Mouse (Mus musculus) intestine, embryonic 14.5 days (tissue): ENCODE measurements around the gene Mrpl41. TPM values are rescaled to one million over a fixed set of nuclear protein-coding genes. Genes with fewer than 3 reads are reported as not detected.
"Not testable (repeated sequence)": the region's sequence is repeated elsewhere in the genome, so short reads cannot be mapped to it uniquely, and the experiment has no call there.

Source experiments
- ATAC-seq: fragments of 200-750 bp; cut with Nextera tagmentation; replicated peaks from 2 replicates; pipeline ENCODE4 v1.8.0; 2017; ENCODE audit warnings: low read depth, moderate number of reproducible peaks, moderate TSS enrichment, moderate library complexity; ENCODE audit not compliant: low FRiP score, low TSS enrichment
- DNase-seq: peaks from one replicate; pipeline ENCODE4 v3.0.0-alpha.2; 2018; ENCODE audit warnings: low spot score
- H3K27ac ChIP-seq: fragments of 300-500 bp; sonication (generic); 2 replicates; pipeline ENCODE4 v1.5.1; 2014; ENCODE audit warnings: low read depth, mild to moderate bottlenecking, control low read depth
- H3K27me3 ChIP-seq: fragments of 300-500 bp; sonication (generic); replicated peaks from 2 replicates; pipeline ENCODE4 v1.6.1; 2014; ENCODE audit warnings: low read length, control low read depth; ENCODE audit not compliant: control insufficient read depth, insufficient read depth
- H3K36me3 ChIP-seq: fragments of 300-500 bp; sonication (generic); 2 replicates; pipeline ENCODE4 v1.6.1; 2014; ENCODE audit warnings: low read length, control low read depth; ENCODE audit not compliant: control insufficient read depth, insufficient read depth
- H3K4me1 ChIP-seq: fragments of 300-500 bp; sonication (generic); replicated peaks from 2 replicates; pipeline ENCODE4 v1.6.1; 2014; ENCODE audit warnings: low read length, control low read depth, mixed read lengths; ENCODE audit not compliant: control insufficient read depth, insufficient read depth
- H3K4me2 ChIP-seq: fragments of 300-500 bp; sonication (generic); 2 replicates; pipeline ENCODE4 v1.6.1; 2014; ENCODE audit warnings: low read length
- H3K4me3 ChIP-seq: fragments of 300-500 bp; sonication (generic); 2 replicates; pipeline ENCODE4 v1.5.1; 2014; ENCODE audit warnings: low read depth, low read length, control low read depth, mixed read lengths
- H3K9ac ChIP-seq: fragments of 300-500 bp; sonication (generic); 2 replicates; pipeline ENCODE4 v1.6.1; 2014; ENCODE audit warnings: mild to moderate bottlenecking, low read length
- H3K9me3 ChIP-seq: fragments of 300-500 bp; sonication (generic); 2 replicates; pipeline ENCODE4 v1.6.1; 2016; ENCODE audit warnings: low read length, control low read depth; ENCODE audit not compliant: control insufficient read depth
- WGBS: fragments of 180-500 bp; shearing (Covaris S2); extraction: QIAGEN DNeasy Blood & Tissue Kit; methylation state at CpG from one replicate; pipeline ENCODE4 v1.1.7; 2014; 5-methylcytosine and 5-hydroxymethylcytosine counted together
- polyA plus RNA-seq: library from polyadenylated mRNA; unstranded; fragments of >200 nt; fragmentation: Nextera tagmentation; extraction: Ambion mirVana; gene quantifications from 2 replicates; pipeline ENCODE4 v1.2.1, GENCODE M21; 2014

The Mrpl41 gene
- polyA plus RNA-seq, 1 experiment from 2014 or later, result 147 TPM

- H3K36me3 ChIP-seq, result peaks cover 35% of the 10 kb centered on the region
- under 1% methylated on average over 31 of the region's 31 CpGs for WGBS
- H3K9ac ChIP-seq, result peak overlapping the region; percentile 86
- H3K4me3 ChIP-seq, result peak overlapping the region; percentile 93
- DNase-seq (peak; percentile 64), ATAC-seq (peak; percentile 37; the same call in 1 of the 2 replicates)
- H3K4me2 ChIP-seq, result peak overlapping the region; percentile 91
- peaks cover 11% of the 10 kb centered on the region for H3K4me1 ChIP-seq
- H3K27me3 ChIP-seq, result no peaks in the 10 kb centered on the region
- H3K9me3 ChIP-seq, result no peaks in the 10 kb centered on the region
- H3K27ac ChIP-seq, result peak overlapping the region; percentile 62; the same call in 1 of the 2 replicates
Observed at GRCm38 (mm10) chr2:24950189-24950535, 24.7 kb downstream of the Mrpl41 start.

- peak within 1 kb of the TSS; percentile 93 for H3K4me3 ChIP-seq
- H3K4me1 ChIP-seq, result peaks cover 11% of the 10 kb centered on the region
- H3K9ac ChIP-seq, result peak within 1 kb of the TSS; percentile 86
- H3K27ac ChIP-seq, result peak within 1 kb of the TSS; percentile 62; the same call in 1 of the 2 replicates
- DNase-seq (peak; percentile 96), ATAC-seq (peak; percentile 96)
- WGBS, result under 1% methylated on average over 96 of the region's 108 CpGs
- H3K27me3 ChIP-seq, result no peaks in the 10 kb centered on the region
- peak within 1 kb of the TSS; percentile 91 for H3K4me2 ChIP-seq
- H3K9me3 ChIP-seq, result no peaks in the 10 kb centered on the region
- peaks cover 30% of the 10 kb centered on the region for H3K36me3 ChIP-seq
Observed at GRCm38 (mm10) chr2:24949421-24950188, 25.3 kb downstream of the Mrpl41 start, which contains the start of gene Zmynd19. TSS of gene Zmynd19 (plus strand) at chr2:24949792.

- H3K9me3 ChIP-seq, ATAC-seq, H3K4me2 ChIP-seq, H3K9ac ChIP-seq, H3K36me3 ChIP-seq, DNase-seq, H3K4me3 ChIP-seq, H3K4me1 ChIP-seq, H3K27ac ChIP-seq, H3K27me3 ChIP-seq: not testable (repeated sequence)
- WGBS, result 41% methylated on average over 2 of the region's 2 CpGs
Observed at GRCm38 (mm10) chr2:24944304-24944703, 30.6 kb downstream of the Mrpl41 start.

- Histone ChIP-seq H3K4me1 (no peaks in the 10 kb centered on the region), H3K27me3 (no peaks in the 10 kb centered on the region), H3K4me2 (no peak overlapping the region), H3K36me3 (no peaks in the 10 kb centered on the region), H3K4me3 (no peak overlapping the region), H3K27ac (no peak overlapping the region), H3K9me3 (no peaks in the 10 kb centered on the region), H3K9ac (no peak overlapping the region)
- 76% methylated on average over 4 of the region's 4 CpGs for WGBS
- ATAC-seq (no peak), DNase-seq (no peak)
Observed at GRCm38 (mm10) chr2:24942092-24942491, 32.8 kb downstream of the Mrpl41 start.

- H3K36me3 ChIP-seq, result no peaks in the 10 kb centered on the region
- DNase-seq (peak; percentile 96), ATAC-seq (peak; percentile 95)
- H3K27ac ChIP-seq, result peak within 1 kb of the TSS; percentile 62
- peak within 1 kb of the TSS; percentile 58 for H3K9ac ChIP-seq
- peak within 1 kb of the TSS; percentile 52 for H3K4me3 ChIP-seq
- peak within 1 kb of the TSS; percentile 94 for H3K4me2 ChIP-seq
- no peaks in the 10 kb centered on the region for H3K9me3 ChIP-seq
- H3K27me3 ChIP-seq, result no peaks in the 10 kb centered on the region
- WGBS, result under 1% methylated on average over 49 of the region's 49 CpGs
- H3K4me1 ChIP-seq, result no peaks in the 10 kb centered on the region; the same call in 1 of the 2 replicates
Observed at GRCm38 (mm10) chr2:24935057-24935796, 39.7 kb downstream of the Mrpl41 start, which contains the start of gene Arrdc1. TSS of gene Arrdc1 (minus strand) at chr2:24935252.

- Histone ChIP-seq H3K4me3 (peak overlapping the region; percentile 52), H3K9me3 (no peaks in the 10 kb centered on the region), H3K4me1 (no peaks in the 10 kb centered on the region; the same call in 1 of the 2 replicates), H3K9ac (peak overlapping the region; percentile 58), H3K27ac (peak overlapping the region; percentile 62), H3K27me3 (no peaks in the 10 kb centered on the region), H3K36me3 (no peaks in the 10 kb centered on the region), H3K4me2 (peak overlapping the region; percentile 94)
- 5% methylated on average over 18 of the region's 19 CpGs for WGBS
- DNase-seq (peak; percentile 73), ATAC-seq (peak; percentile 52)
Observed at GRCm38 (mm10) chr2:24934441-24934963, 40.4 kb downstream of the Mrpl41 start.

- Histone ChIP-seq H3K36me3 (no peaks in the 10 kb centered on the region), H3K4me3 (no peak overlapping the region), H3K27me3 (no peaks in the 10 kb centered on the region), H3K4me2 (no peak overlapping the region), H3K4me1 (no peaks in the 10 kb centered on the region; the same call in 1 of the 2 replicates), H3K9ac (no peak overlapping the region), H3K27ac (no peak overlapping the region), H3K9me3 (no peaks in the 10 kb centered on the region)
- DNase-seq (no peak), ATAC-seq (no peak)
- WGBS, result 92% methylated on average over 5 of the region's 5 CpGs
Observed at GRCm38 (mm10) chr2:24929593-24929992, 45.3 kb downstream of the Mrpl41 start.

- ATAC-seq (0 out of 2 replicates have a peak, but pooled peaks have one; percentile 33), DNase-seq (no peak)
- H3K4me1 ChIP-seq, result no peaks in the 10 kb centered on the region; the same call in 1 of the 2 replicates
- H3K27me3 ChIP-seq, result no peaks in the 10 kb centered on the region
- H3K36me3 ChIP-seq, result no peaks in the 10 kb centered on the region
- H3K4me3 ChIP-seq, result no peak overlapping the region
- H3K27ac ChIP-seq, result no peak overlapping the region
- no peak overlapping the region for H3K9ac ChIP-seq
- no peaks in the 10 kb centered on the region for H3K9me3 ChIP-seq
- WGBS, result 40% methylated on average over 2 of the region's 2 CpGs
- H3K4me2 ChIP-seq, result no peak overlapping the region
Observed at GRCm38 (mm10) chr2:24929119-24929518, 45.8 kb downstream of the Mrpl41 start.
